Mouse (Mus musculus) embryonic facial prominence, embryonic 13.5 days (tissue): ENCODE data around the gene Gm10135. TPM values are rescaled to one million over a fixed set of nuclear protein-coding genes. Genes with fewer than 3 reads are reported as not detected.
"Not testable (repeated sequence)": the region's sequence is repeated elsewhere in the genome, so short reads cannot be mapped to it uniquely, and the experiment has no call there.

Experiments used
- ATAC-seq: fragments of 200-750 bp; cut with Nextera tagmentation; 2 replicates; pipeline ENCODE4 v1.8.0; 2017; ENCODE audit warnings: low read depth; ENCODE audit not compliant: insufficient number of reproducible peaks, insufficient read depth, low FRiP score, low TSS enrichment
- H3K27ac ChIP-seq: fragments of 300-500 bp; sonication (generic); 2 replicates; pipeline ENCODE4 v1.5.1; 2015; ENCODE audit warnings: moderate library complexity, mild to moderate bottlenecking, inconsistent platforms
- H3K27me3 ChIP-seq: fragments of 300-500 bp; sonication (generic); 2 replicates; pipeline ENCODE4 v1.6.1; 2015; ENCODE audit warnings: mild to moderate bottlenecking, inconsistent platforms
- H3K36me3 ChIP-seq: fragments of 300-500 bp; sonication (generic); 2 replicates; pipeline ENCODE4 v1.6.1; 2015; ENCODE audit warnings: mild to moderate bottlenecking, inconsistent platforms
- H3K4me1 ChIP-seq: fragments of 300-500 bp; sonication (generic); 2 replicates; pipeline ENCODE4 v1.6.1; 2015; ENCODE audit warnings: inconsistent platforms
- H3K4me2 ChIP-seq: fragments of 300-500 bp; sonication (generic); 2 replicates; pipeline ENCODE4 v1.6.1; 2015; ENCODE audit warnings: moderate library complexity, mild to moderate bottlenecking, inconsistent platforms
- H3K4me3 ChIP-seq: fragments of 300-500 bp; sonication (generic); 2 replicates; pipeline ENCODE4 v1.5.1; 2015; ENCODE audit warnings: mild to moderate bottlenecking, inconsistent platforms
- H3K9ac ChIP-seq: fragments of 300-500 bp; sonication (generic); 2 replicates; pipeline ENCODE4 v1.6.1; 2015; ENCODE audit warnings: mild to moderate bottlenecking, inconsistent platforms
- H3K9me3 ChIP-seq: fragments of 300-500 bp; sonication (generic); 2 replicates; pipeline ENCODE4 v1.6.1; 2016; ENCODE audit warnings: inconsistent platforms
- WGBS: fragments of 180-500 bp; shearing (Covaris S2); methylation state at CpG from one replicate; pipeline ENCODE4 v1.1.7; 2015; ENCODE audit warnings: mixed read lengths; 5-methylcytosine and 5-hydroxymethylcytosine counted together
- polyA plus RNA-seq: library from polyadenylated mRNA; unstranded; fragments of >200 nt; fragmentation: Nextera tagmentation; extraction: Ambion mirVana; gene quantifications from 2 replicates; pipeline ENCODE4 v1.2.1, GENCODE M21; 2015

Gene Gm10135
- polyA plus RNA-seq, result not detected in 2 replicates

DNA sequence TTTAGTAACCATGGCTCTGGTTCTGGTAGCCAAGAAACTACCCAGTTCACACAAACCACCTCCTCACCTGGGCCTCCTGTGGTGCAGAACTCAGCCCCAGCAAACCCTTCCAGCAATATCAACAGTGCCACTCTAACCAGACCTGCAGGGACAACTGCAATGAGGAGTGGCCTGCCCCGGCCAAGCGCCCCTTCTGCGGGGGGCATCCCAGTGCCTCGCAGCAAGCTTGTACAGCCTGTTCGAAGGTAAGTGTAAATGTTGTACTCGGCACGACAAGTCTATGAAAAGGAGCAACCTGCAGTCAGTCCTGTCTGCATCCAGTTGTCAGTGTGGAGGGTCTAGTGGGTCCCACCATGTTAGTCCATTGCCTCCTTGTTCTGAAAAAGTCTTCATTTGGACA lies at the start of gene Gm10135:
Gm10135 (minus strand) TSS at position 101 of the 400 bp plus-strand sequence.
- 97% methylated on average over 7 of the region's 7 CpGs for WGBS
- H3K27me3 ChIP-seq, result no peaks in the 10 kb centered on the region
- H3K9me3 ChIP-seq, result no peaks in the 10 kb centered on the region
- no peak within 1 kb of the TSS for H3K27ac ChIP-seq
- no peak within 1 kb of the TSS for H3K9ac ChIP-seq
- peaks cover 47% of the 10 kb centered on the region for H3K36me3 ChIP-seq
- ATAC-seq, result no peak
- H3K4me1 ChIP-seq, result no peaks in the 10 kb centered on the region
- H3K4me3 ChIP-seq, result no peak within 1 kb of the TSS
- no peak within 1 kb of the TSS for H3K4me2 ChIP-seq

GRCm38 (mm10) chr5:73023801-73024200 lies 49.3 kb upstream of the Gm10135 start:
- Histone ChIP-seq H3K27ac (no peak overlapping the region), H3K4me1 (peaks cover 2% of the 10 kb centered on the region), H3K36me3 (peaks cover 34% of the 10 kb centered on the region), H3K27me3 (no peaks in the 10 kb centered on the region), H3K4me2 (no peak overlapping the region), H3K9ac (no peak overlapping the region), H3K4me3 (no peak overlapping the region), H3K9me3 (no peaks in the 10 kb centered on the region)
- 90% methylated on average over 13 of the region's 13 CpGs for WGBS
- ATAC-seq, result no peak

DNA sequence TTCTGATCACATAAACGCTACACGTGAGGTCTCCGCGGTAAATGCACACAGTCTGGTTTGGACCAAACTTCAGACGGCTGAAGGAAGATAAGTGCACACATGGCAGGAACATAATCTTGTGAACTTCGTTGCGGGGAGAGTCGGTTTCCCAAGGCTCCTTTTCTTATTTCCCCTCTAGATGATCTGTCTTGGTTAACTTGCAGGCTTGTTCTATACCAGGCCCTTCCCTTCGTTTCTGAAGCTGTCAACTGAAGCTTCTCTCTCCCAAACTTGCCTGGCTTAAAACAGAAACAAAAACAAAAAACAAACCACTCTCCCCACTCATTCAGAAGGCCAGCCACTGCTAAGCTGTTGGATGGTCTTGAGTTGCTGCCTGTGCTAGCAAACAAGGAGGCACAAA lies 40.2 kb upstream of the Gm10135 start:
- H3K9me3 ChIP-seq, result no peaks in the 10 kb centered on the region
- H3K4me1 ChIP-seq, result peaks cover 9% of the 10 kb centered on the region; the same call in 1 of the 2 replicates
- H3K36me3 ChIP-seq, result no peaks in the 10 kb centered on the region
- H3K27ac ChIP-seq, result no peak overlapping the region
- H3K4me3 ChIP-seq, result no peak overlapping the region
- H3K27me3 ChIP-seq, result peaks cover 36% of the 10 kb centered on the region
- ATAC-seq, result no peak
- H3K4me2 ChIP-seq, result no peak overlapping the region
- 21% methylated on average over 9 of the region's 9 CpGs for WGBS
- no peak overlapping the region for H3K9ac ChIP-seq

- peaks cover 36% of the 10 kb centered on the region for H3K27me3 ChIP-seq
- not testable (repeated sequence) for H3K36me3 ChIP-seq, H3K4me1 ChIP-seq, ATAC-seq, H3K27ac ChIP-seq, H3K9me3 ChIP-seq
- H3K4me2 ChIP-seq, result peak overlapping the region; percentile 77
- H3K9ac ChIP-seq, result peak overlapping the region; percentile 63; the same call in 1 of the 2 replicates
- peak overlapping the region; percentile 43 for H3K4me3 ChIP-seq
- under 1% methylated on average over 61 of the region's 65 CpGs for WGBS
These were observed 39.2 kb upstream of the Gm10135 start for GRCm38 (mm10) chr5:73013611-73014287.

DNA sequence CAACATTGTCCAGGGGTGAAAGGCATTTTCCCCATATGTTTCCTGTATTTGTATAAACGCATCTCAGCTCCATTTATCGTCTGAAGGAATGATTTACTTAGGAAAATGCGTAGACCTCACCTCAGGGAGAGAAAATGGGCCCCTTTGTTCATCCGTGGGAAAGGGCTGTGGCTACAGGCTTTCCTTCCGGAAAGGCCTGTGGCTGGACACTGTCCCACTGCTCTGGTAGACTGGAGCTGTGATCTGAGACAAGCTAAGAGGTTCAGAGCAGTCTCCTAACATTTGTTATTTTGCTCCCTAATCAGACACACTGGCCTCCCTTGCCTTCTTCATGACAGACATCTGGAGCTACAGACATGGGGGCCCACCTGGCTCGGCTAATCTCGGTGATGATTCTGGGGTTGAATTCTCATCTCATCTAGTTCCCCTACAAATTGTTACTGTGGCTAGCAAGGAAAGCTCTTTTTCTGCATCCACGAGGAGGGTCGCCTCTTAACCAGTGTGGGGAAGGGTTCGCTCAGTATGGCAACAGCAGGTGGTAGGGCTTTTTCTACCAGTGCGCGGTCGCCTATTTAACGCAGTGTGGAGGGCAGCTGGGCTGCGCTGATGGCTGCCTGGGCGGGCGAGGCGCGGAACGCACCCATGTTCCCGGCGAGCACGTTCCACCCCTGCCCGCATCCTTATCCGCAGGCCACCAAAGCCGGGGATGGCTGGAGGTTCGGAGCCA lies 38.5 kb upstream of the Gm10135 start:
- H3K9ac ChIP-seq, H3K27ac ChIP-seq, H3K4me1 ChIP-seq, H3K9me3 ChIP-seq, H3K36me3 ChIP-seq: not testable (repeated sequence)
- 20% methylated on average over 21 of the region's 27 CpGs for WGBS
- ATAC-seq, result 0 out of 2 replicates have a peak, but pooled peaks have one; percentile 26
- Histone ChIP-seq H3K27me3 (peaks cover 43% of the 10 kb centered on the region), H3K4me3 (peak overlapping the region; percentile 43), H3K4me2 (peak overlapping the region; percentile 77)

DNA sequence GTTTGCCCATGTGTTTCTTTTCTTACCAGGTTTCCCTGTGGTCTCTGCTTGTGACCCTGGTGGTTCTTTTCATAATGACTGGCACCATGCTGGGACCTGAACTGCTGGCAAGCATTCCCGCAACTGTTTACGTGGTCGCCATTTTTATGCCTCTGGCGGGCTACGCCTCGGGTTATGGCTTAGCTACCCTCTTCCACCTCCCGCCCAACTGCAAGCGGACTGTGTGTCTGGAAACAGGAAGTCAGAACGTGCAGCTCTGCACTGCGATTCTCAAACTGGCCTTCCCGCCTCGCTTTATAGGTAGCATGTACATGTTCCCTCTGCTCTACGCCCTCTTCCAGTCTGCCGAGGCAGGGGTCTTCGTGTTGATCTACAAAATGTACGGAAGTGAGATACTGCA lies 37.3 kb upstream of the Gm10135 start:
- H3K27ac ChIP-seq, H3K36me3 ChIP-seq, H3K4me2 ChIP-seq, ATAC-seq, H3K9ac ChIP-seq, H3K4me3 ChIP-seq, H3K9me3 ChIP-seq: not testable (repeated sequence)
- Histone ChIP-seq H3K27me3 (peaks cover 56% of the 10 kb centered on the region), H3K4me1 (peaks cover 16% of the 10 kb centered on the region)
- 90% methylated on average over 16 of the region's 16 CpGs for WGBS

DNA sequence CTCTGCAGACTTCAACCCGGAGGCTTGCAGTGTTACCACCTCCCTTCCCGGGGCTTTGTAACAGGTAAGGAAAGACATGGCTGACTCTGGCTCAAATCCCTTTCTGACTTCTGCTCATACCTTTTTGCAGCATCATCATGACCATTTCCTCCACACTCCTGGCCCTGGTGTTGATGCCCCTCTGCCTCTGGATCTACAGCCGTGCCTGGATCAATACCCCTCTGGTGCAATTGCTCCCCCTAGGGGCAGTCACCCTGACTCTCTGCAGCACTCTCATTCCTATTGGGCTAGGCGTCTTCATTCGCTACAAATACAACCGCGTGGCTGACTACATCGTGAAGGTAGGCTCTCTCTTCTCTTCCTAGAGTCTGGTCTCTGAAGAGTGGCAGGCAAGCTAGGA lies 33.7 kb upstream of the Gm10135 start:
- H3K9me3 ChIP-seq, H3K27ac ChIP-seq, H3K9ac ChIP-seq, H3K4me2 ChIP-seq, ATAC-seq, H3K36me3 ChIP-seq, H3K4me3 ChIP-seq: not testable (repeated sequence)
- 32% methylated on average over 8 of the region's 8 CpGs for WGBS
- peaks cover 10% of the 10 kb centered on the region for H3K4me1 ChIP-seq
- peaks cover 49% of the 10 kb centered on the region for H3K27me3 ChIP-seq

- H3K27ac ChIP-seq, result no peak overlapping the region
- no peaks in the 10 kb centered on the region for H3K36me3 ChIP-seq
- no peaks in the 10 kb centered on the region for H3K9me3 ChIP-seq
- peaks cover 10% of the 10 kb centered on the region for H3K4me1 ChIP-seq
- peak overlapping the region; percentile 47 for H3K4me3 ChIP-seq
- peaks cover 43% of the 10 kb centered on the region for H3K27me3 ChIP-seq
- 42% methylated on average over 5 of the region's 5 CpGs for WGBS
- H3K9ac ChIP-seq, result no peak overlapping the region; the same call in 1 of the 2 replicates
- no peak for ATAC-seq
- peak overlapping the region; percentile 84 for H3K4me2 ChIP-seq
These were observed 33.1 kb upstream of the Gm10135 start for GRCm38 (mm10) chr5:73007582-73007959.

DNA sequence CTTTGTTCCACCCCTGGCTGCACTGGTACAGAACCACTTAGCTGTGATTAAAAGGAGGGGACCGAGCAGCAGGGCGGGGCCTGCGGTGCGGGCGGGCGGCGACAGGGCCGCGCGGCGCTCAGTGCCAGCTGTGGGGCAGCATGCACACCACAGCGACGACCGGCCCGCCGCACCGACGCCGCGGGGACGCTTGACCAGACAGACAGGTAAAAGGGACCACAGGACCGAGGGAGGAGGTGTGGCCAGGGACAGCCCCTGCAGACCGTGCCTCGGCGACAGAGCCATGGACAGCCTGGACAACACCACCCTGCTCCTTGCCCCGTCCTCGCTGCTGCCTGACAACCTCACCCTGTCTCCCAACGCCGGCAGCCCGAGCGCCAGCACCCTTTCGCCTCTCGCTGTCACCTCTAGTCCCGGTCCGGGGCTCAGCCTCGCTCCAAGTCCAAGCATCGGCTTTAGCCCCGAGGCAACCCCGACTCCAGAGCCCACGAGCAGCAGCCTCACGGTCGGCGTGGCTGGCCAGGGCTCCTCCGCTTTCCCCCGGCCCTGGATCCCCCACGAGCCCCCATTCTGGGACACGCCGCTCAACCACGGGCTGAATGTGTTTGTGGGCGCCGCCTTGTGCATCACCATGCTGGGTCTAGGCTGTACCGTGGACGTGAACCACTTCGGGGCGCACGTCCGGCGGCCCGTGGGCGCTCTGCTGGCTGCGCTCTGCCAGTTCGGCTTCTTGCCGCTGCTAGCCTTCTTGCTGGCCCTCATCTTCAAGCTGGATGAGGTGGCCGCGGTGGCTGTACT lies 32.5 kb upstream of the Gm10135 start, which contains the start of gene Slc10a4:
Slc10a4 (plus strand) TSS at position 100 of the 798 bp plus-strand sequence.
- H3K27me3 ChIP-seq, result peaks cover 38% of the 10 kb centered on the region
- no peak within 1 kb of the TSS for H3K27ac ChIP-seq
- ATAC-seq, result peak; percentile 75
- no peaks in the 10 kb centered on the region for H3K36me3 ChIP-seq
- peak within 1 kb of the TSS; percentile 84 for H3K4me2 ChIP-seq
- H3K9me3 ChIP-seq, result no peaks in the 10 kb centered on the region
- peaks cover 10% of the 10 kb centered on the region for H3K4me1 ChIP-seq
- WGBS, result 7% methylated on average over 62 of the region's 65 CpGs
- H3K9ac ChIP-seq, result peak within 1 kb of the TSS; percentile 65
- H3K4me3 ChIP-seq, result peak within 1 kb of the TSS; percentile 47

DNA sequence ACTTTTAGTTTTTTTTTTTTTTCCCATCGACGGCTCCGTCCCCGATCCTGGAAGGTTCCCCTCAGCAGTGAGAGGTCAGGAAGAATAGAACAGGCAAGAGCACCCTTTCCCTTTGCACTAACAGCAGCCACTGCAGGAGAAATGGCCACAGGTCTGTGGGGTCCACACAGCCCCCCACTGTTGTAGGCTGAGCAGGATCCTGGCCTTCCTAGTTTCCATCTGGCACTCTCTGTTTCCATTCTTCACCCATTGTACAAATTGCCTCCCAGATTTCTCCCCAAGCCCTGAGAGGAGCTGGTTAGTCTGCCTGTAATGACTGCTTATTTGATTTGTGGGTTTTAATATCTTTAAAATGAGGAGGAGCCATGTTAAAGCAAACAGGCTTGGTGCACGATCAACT lies 29.5 kb upstream of the Gm10135 start:
- Histone ChIP-seq H3K9ac (no peak overlapping the region), H3K27me3 (peaks cover 38% of the 10 kb centered on the region), H3K27ac (no peak overlapping the region), H3K4me1 (peaks cover 10% of the 10 kb centered on the region), H3K4me3 (no peak overlapping the region), H3K36me3 (no peaks in the 10 kb centered on the region), H3K4me2 (no peak overlapping the region), H3K9me3 (no peaks in the 10 kb centered on the region)
- 79% methylated on average over 5 of the region's 5 CpGs for WGBS
- ATAC-seq, result no peak

- not testable (repeated sequence) for H3K4me1 ChIP-seq, H3K9ac ChIP-seq, H3K4me2 ChIP-seq, H3K36me3 ChIP-seq, H3K27ac ChIP-seq, H3K27me3 ChIP-seq, H3K4me3 ChIP-seq, ATAC-seq, H3K9me3 ChIP-seq
- WGBS, result 67% methylated on average over 1 of the region's 1 CpGs
These were observed 24.0 kb upstream of the Gm10135 start for GRCm38 (mm10) chr5:72998546-72998945.
